Mouse (Mus musculus): ENCODE measurements around the gene Usp39.

Gene Usp39

DNA sequence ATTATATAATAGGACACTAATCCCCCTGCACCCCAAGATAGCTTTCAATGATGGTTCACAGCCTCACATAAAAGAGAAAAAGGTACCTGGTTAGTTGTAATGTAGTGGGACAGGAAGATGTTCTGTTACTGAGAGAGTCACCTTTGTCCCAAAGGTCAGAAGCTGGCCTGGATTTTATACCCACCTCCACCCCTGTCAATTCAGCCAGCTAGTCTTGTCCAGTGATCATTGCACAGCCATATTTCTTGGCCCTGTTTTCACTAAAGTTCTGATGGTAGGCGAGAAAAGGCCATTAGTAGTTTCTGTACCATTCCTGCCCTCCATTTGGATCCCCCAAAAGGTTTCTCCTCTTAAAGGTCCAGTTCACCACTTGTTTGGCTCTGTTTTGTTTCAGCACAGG, 9.0 kb upstream of the Usp39 start:
- in situ Hi-C loops (cut with MboI, MseI), result no loop called here

DNA sequence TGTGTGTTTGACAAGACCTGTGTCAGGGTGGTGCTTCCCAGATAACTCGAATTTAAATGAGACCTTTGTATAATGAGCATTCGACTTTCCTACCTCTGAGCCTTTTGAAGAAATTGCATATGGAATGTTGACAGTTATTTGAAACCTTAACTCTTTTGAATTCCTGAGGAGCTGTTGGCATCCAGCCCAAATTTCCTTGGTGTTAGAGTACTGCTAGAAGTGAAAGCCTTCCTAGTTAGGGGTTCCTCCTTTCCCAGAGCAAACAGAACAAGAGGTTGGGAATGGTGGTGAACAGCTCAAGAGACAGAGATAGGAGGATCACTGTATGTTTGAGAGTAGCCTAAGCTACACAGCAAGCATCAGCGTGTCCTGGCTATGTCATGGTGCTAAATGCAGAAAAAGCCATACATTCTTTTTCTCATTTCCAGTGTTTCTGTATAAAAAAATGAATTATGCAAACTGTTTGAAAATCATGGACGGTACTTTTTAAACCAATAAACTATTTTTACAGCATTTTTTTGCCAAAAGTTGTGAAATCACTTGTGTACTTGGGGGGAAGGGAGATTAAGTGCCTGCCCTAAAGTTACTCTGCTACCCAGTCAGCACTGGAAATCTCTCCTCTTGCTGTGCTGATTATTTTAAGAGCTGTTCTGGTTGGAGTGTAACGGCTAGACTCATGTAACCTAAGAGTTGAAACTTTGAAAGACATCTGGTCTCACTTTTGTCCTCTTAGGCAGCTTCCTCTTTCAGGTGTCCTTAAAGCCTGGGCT, 7.8 kb upstream of the Usp39 start:
- in situ Hi-C loops (cut with MboI, MseI), result no loop called here

DNA sequence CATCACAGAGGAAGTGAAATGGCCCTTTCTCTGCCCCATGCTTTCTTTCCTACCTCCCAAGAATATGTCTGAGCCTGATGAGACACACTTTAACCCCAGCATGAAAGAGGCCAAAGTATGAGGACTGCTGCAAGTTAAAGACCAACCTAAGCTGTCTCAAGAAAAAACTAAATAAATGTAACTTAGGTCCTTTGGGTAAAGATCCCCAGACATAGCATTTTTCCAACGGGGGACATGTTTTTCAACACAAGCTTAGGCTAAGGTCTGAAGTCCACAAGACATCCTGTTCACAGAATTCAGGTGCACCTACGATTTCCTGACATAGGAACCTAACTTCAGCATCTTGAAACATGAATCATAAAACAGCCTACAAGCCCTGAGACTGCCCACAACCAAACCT, 5.2 kb upstream of the Usp39 start:
- in situ Hi-C loops (cut with MboI, MseI), result no loop called here

DNA sequence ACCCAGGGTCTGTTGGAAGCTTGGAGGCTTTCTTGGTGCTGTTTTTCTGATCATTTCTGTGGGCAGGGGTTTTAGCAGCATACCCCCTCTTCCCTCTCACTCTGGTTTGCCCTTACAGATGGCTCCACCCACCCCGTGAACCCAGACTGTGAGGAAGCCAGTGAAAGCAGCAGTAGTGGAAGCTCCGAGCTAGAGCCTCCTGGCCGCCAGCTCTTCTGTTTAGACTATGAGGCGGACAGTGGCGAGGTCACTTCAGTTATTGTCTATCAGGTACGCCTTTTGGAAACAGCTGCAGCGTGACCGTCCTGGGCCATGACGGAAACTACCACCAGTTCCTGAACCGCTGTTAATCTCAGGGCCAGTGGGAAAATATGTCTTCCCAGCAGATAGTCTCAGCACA, 3.4 kb upstream of the Usp39 start:
- in situ Hi-C loops (cut with MboI, MseI), result loop anchor here (5.0 kb wide), 1 partner anchor 34 kb away; the partner anchor contains the start of gene Vamp5

DNA sequence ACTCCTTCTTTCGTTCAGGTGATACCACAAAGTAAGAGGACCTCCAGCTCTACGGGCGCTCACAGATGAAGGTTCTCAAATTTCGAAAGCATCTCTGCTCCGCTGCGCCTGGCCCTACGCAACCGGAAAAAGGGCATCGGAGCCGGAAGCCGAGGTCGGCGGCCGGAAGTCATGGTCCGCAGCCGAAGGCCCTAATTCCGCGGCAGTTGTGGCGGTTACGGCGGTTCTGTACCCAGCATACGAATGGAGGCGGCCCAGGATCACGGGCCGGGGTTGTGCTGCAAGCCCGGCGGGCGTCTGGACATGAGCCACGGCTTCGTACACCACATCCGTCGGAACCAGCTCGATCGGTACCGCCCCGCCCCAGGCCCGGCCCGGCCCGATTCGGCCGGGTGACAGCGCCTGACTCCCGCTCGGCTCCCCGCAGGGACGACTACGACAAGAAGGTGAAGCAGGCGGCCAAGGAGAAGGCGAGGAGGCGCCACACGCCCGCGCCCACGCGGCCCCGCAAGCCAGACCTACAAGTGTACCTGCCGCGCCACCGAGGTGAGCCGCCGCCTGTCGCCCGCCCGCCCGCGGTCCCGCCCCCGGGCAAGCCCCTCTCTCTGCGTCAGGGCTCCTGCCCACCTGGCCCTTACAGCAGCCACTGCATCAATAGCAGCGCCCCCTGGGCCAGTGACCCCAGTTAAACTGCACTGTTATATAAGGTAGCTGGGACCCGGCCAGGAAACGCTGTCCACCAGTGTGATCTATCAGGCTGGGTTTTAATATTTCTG, 2.4 kb upstream of the Usp39 start, which contains the start of gene 0610030E20Rik:
Gene 0610030E20Rik, plus strand, starts transcription at position 152 of the 776 bp plus-strand sequence.
- in situ Hi-C loops (cut with MboI, MseI), result loop anchor here (5.0 kb wide), 1 partner anchor 35 kb away; the partner anchor contains the start of gene Vamp5

DNA sequence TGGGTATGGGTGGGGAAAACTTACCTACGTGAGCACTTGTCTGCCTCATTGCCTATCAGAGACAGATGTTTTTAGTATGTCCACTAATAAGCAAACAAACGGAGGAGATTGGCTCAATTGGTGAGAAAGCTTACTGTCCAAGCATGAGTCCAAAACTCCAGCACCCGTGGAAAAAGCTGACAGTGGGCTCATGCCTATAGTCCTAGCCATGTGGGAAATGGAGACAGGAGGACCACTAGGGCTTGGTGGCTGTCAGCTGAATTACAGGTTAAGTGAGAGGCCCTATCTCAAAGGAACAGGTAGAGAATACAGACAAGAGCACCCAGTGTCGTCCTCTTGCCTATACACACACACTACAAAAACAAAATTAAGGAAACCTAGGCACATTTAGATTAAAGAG, 1.3 kb upstream of the Usp39 start:
- in situ Hi-C loops (cut with MboI, MseI), result loop anchor here (5.0 kb wide), 1 partner anchor 36 kb away; the partner anchor contains the start of gene Vamp5

DNA sequence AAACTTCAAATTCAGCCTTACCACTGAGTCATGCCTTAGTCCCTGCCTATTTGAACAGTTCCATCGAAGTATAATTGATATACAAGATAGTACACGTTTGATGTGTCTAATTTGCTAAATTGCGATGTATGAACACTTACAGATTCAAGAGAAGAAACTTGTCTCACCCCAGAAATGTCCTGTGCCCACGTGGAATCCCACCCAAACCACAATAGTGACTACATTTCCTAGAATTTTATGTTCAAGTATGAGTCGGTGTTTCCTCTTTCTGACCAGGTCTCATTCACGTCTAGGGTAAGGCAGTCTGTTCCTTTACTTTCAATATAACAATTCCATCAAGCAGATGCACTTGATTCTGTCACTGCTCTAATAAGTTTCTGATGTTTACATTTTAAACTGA, 649 bp upstream of the Usp39 start:
- in situ Hi-C loops (cut with MboI, MseI), result loop anchor here (5.0 kb wide), 1 partner anchor 37 kb away; the partner anchor contains the start of gene Vamp5

DNA sequence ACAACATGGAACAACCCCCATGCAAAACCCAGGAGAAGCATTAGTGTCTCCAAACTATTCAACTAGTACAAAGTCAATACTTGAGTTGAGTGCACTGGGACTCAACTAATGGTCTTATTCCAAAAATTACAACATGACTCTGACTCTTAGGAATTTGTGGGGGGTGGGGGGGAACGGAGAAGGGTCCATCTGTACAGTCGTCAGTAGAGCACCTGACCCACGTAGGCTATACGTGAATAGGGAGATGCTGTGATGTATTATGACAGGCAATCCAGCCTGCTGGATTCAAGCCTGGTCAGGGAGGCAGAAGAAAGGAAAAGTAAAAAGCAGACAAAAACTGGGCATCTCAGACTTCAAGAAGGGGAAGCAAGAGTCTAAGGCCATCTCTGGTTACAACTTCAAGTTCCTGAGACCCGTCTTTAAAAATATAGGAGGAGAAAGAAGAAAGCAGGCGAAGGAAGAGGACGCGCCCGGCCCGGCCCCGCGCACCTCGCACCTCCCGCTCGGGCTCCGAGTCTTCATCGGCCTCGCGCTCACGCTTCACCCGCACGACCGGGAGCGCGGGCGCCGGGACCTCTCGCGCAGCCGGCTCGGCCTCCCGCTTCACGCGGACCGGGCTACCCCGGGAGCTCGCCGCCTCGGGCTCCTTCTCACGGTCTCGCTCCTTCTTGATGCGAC, 449 bp downstream of the Usp39 start:
- in situ Hi-C loops (cut with MboI, MseI), result loop anchor here (5.0 kb wide), 1 partner anchor 38 kb away; the partner anchor contains the start of gene Vamp5

DNA sequence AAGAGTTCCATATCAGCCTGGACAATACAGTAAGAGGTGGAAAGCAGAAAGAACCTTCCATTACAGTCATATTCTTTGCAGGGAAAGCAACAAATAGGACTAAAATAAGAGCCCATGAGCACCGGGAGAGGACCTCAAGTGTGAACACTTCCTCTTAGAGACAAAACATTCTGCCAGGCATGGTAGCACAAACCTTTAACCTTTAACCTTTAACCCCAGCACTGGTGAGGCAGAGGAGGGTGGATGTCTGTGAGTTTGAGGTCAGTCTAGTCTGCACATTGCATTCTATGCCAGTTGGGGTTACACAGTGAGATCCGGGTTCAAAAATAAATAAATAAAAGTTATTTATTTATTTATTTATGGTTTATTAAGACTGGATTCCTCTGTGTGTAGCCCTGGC, 4.5 kb downstream of the Usp39 start:
- in situ Hi-C loops (cut with MboI, MseI), result no loop called here

DNA sequence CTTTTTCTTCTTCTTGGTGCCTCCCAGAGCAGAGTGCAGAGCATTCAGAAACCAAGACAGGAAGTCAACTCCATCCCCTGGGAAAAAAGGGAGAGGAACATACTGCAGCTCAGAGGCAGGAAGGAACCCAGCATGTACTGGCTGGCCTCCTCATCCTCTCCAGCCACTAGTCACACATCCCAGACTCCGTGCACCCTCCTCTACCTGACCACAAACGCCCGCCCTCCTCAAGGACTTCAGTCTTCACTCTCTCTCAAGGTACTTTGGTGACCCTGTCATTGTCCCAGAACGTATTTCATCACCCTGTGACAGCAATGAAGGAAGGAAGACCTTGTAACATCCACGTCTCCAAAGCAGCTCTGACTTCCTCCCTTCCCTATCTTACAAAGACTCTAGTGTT, 11.9 kb downstream of the Usp39 start:
- in situ Hi-C loops (cut with MboI, MseI), result no loop called here

DNA sequence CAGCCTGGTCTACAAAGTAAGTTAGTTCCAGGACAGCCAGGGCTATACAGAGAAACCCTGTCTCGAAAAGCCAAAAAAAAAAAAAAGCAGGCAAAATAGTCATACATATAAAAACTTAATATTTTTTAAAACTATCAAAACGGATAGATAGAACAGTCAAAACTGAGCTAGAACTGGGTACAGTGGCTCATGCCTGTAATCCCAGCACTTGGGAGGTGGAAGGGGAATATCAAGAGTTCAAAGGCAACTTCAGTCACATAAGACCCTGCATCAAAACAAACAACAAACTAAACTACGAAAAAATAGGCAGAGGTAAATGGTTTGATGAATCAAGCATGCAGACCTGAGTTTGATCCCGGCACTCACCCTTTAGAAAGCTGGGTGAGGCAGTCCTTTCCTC, 14.9 kb downstream of the Usp39 start:
- in situ Hi-C loops (cut with MboI, MseI), result no loop called here

DNA sequence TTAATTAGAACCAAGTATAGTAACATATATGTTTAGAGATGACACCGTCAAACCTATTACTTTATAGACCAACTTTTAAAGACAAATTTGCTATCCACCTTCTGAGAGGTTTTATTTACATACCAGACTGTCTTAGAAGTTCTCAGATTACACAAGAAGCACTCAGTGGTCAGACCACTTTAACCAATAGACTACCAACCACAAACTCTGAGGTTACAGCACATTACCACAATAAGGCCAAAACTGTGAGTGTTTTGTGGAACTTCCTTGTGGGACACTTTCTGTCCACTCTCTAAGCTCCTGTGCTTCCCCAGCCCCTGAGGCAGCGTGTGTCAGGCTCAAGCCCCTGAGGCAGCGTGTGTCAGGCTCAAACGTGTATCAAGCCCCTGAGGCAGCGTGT, 16.0 kb downstream of the Usp39 start:
- in situ Hi-C loops (cut with MboI, MseI), result no loop called here

DNA sequence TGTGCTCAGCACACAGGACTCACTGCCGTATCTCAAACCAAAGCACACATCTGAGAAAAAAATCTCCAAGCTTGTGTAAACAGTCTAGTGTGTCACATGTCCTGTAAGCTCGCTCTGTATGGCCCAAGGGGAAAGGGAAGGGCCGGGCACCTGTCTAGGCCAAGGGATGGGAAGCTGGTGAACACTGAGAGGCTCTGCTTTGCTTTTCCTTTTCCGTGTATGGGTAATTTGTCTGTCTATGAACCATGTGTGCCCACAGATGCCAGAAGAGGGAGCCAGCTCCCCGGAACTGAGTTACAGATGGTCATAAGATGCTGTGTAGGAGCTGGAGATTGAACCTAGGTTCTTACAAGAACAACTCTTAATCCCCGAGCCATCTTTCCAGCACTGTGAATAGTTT, 18.7 kb downstream of the Usp39 start:
- in situ Hi-C loops (cut with MboI, MseI), result no loop called here

DNA sequence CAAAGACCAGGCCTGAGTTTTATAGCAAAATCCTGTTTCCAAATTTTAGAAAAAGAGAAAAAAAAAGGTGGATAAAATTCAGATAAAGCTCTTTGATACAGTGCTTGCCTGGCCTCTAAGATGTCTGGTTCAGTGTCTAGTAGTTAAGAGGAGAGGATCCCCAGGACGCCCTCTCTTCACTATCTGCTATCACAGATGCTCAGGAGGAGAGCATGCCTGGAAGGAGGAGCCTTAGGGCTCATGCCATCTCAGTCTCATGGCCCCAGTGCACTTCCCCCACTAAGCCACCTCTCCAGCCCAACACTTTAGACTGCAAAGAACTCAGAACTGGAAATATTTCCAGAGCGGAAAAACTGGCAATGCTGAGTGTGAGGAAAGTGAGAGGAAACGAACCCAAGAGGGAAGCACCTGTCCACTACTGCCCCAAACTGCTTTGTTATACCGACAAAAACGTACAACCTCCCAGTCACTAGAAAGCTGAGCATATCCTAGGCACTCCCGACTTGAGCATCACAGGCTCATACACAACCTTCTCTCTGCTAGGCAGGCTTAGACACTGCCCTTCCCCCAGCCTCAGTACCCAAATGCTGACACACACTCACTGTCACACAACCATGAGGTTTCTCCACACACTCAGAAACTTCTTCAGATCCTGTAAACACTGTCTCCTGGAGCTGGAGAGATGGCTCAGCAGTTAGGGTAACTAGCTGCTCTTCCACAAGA, 21.0 kb downstream of the Usp39 start:
- in situ Hi-C loops (cut with MboI, MseI), result loop anchor here (5.0 kb wide), 1 partner anchor 52 kb away; no protein-coding TSS in a partner anchor

DNA sequence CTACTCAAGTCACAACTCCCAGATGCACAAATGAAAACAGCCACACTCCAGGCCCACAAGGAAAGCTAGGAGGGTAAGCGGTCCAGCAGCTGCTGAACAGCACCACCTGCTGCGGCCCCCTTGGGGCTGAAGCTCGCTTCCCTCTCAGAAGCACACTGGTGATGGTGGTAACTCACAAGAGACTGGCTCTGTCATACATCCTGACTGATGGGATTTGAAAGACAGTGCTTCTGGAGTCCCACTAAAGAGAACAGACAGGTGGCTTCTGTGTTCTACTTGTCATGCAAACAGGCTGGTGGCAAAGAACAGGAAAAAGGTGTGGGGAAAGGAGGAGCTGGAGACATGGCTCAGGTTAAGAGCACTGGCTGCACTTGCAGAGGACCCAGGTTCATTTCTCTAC, 22.0 kb downstream of the Usp39 start:
- in situ Hi-C loops (cut with MboI, MseI), result loop anchor here (5.0 kb wide), 1 partner anchor 51 kb away; no protein-coding TSS in a partner anchor

DNA sequence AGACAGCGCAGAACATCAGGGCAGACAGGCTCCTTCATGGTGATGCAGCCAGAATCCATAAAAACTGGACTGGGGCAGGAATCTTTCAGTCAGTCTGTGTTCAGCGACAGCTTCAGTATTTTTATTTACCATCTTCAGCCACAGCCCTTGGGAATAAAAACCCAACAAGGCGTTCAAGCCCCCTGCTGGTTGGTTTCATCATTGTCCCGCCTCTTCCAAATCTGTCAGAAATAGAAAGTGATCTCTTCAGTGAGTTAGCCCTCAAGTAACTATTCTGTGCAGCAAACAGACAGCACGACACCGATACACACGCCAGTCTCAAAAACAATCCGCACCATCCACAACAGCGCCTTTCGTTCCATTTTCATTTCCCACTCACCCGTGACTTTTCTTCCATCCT, 26.0 kb downstream of the Usp39 start:
- in situ Hi-C loops (cut with MboI, MseI), result no loop called here

DNA sequence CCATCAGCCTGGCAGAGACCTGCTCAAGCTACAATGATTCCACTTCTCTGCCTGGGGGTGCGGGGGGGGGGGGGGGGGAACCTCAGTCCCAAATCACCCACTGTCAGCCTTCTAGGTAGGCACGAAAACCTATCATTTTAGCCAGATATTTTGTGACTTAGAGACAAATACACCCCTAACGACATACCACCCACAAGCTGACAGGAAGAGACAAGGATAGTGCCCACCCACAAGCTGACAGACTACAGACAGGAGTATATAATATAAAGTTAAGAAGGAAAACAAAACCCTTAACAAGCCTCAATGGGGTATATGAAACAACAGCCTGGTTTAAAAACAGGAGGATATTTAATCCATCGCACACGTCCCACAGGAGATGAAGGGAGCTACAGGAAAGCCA, 26.5 kb downstream of the Usp39 start:
- in situ Hi-C loops (cut with MboI, MseI), result no loop called here

DNA sequence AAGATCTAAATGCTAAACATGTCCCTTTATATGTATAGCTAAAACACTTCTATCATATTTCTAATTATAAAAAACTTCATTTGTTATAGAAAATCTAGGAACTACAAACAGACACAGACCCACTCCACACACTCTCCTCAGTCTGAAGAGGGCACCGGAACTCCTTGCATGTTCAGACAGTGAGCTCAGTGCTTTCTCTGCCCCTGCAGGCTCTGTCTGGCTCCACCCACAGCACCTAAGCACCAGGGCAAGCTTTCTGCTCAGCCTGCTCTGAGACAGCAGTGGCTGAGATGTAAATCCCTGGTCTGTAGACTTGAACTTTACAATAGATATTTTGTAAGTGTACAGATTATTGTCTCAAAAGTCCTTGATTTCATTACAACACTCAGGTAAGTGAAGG, 28.9 kb downstream of the Usp39 start:
- in situ Hi-C loops (cut with MboI, MseI), result no loop called here

DNA sequence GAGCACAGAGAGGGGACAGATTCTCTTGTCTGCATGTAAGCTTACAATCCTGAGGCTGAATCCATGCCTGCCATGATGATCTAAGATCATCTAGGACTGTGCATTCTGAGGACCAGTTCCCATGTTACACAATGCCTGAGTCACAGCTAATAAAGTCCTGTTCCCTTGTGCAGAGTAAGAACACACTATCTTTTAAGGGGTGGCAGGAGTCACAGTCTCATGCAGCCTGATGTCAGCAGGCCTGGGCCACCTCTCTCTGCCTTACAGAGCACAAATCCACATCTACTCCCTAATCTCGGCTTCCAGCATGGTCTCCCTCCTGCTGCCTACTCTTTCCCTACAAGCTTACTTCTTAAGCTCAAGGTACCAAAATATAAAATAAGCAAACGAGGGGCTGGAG, 29.6 kb downstream of the Usp39 start:
- in situ Hi-C loops (cut with MboI, MseI), result no loop called here

DNA sequence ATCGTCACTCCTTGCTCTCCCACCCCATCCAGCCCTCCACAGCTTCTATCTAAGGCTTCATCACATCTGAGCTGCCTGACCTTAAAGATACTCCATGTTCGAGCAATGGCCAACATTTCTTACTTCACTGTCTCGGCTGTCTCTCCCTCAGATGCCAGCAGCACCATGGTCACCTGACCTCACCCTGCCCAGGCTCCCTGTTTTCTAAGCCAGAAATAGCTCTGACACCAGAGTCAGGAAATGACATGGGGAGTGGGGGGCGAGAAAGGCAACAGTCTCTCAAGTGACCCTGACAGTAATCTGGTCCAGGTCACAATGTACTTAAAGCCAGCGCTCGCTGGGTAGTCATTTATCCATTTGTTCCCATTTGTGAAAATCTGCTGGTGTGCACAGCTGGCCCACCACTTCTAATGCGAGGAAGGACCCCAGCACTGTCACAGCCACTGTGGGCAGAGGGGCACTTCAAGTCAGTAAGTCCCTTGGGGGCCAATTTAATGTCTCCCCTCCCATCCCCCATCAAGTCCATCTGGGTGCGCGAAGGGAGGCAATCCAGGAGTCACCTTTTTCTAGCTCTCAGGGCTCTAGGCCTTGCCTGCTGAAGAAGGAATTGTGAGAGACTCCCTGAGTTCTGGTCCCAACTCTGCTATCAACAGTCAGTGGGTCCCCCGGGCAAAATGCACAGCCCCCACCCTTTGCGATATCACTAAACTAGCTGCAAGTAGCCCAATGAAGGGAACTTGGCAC, 31.7 kb downstream of the Usp39 start:
- in situ Hi-C loops (cut with MboI, MseI), result no loop called here

DNA sequence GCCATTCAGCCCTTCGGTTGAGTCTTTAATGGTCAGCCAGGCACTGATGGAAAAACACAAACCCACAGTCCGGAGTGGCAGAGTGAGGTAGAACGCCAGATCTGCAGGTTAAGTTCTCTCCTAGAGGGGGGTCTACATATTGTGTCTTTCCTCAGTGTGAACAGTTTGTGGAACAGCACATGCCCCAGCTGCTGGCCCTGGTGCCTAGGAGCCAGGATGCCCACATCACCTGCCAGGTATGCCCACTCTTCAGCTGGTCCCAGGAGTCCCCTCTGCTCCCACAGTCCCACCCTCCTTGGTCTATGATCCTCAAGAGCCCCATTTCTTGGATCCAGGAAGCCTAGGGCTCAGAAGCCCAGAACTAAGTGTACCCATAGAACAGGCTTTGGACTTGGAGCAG, 32.8 kb downstream of the Usp39 start:
- in situ Hi-C loops (cut with MboI, MseI), result no loop called here
